Mouse (Mus musculus) lung, postnatal 0 days (tissue): ENCODE results near the gene Gm4353. TPM values are rescaled to one million over a fixed set of nuclear protein-coding genes. Genes with fewer than 3 reads are reported as not detected.
"Not testable (repeated sequence)": the region's sequence is repeated elsewhere in the genome, so short reads cannot be mapped to it uniquely, and the experiment has no call there.

Experiments used
- ATAC-seq: fragments of 200-750 bp; cut with Nextera tagmentation; 2 replicates; pipeline ENCODE4 v1.8.0; 2017; ENCODE audit warnings: moderate library complexity
- DNase-seq: peaks from one replicate; pipeline ENCODE4 v3.0.0-alpha.2; 2016; ENCODE audit warnings: low spot score
- H3K27ac ChIP-seq: fragments of 300-500 bp; sonication (generic); 2 replicates; pipeline ENCODE4 v1.5.1; 2014; ENCODE audit warnings: antibody characterized with exemption, mild to moderate bottlenecking, low read length, mixed read lengths
- H3K27me3 ChIP-seq: fragments of 300-500 bp; sonication (generic); replicated peaks from 2 replicates; pipeline ENCODE4 v1.6.1; 2014; ENCODE audit warnings: low read length, mixed read lengths; ENCODE audit not compliant: insufficient read depth
- H3K36me3 ChIP-seq: fragments of 300-500 bp; sonication (generic); 2 replicates; pipeline ENCODE4 v1.6.1; 2014; ENCODE audit warnings: low read length, mixed read lengths; ENCODE audit not compliant: insufficient read depth
- H3K4me1 ChIP-seq: fragments of 300-500 bp; sonication (generic); 2 replicates; pipeline ENCODE4 v1.6.1; 2014; ENCODE audit warnings: antibody characterized with exemption, low read depth, low read length, mixed read lengths; ENCODE audit not compliant: insufficient read depth
- H3K4me2 ChIP-seq: fragments of 300-500 bp; sonication (generic); replicated peaks from 2 replicates; pipeline ENCODE4 v1.6.1; 2014; ENCODE audit warnings: low read depth, mild to moderate bottlenecking, low read length, moderate library complexity, mixed read lengths
- H3K4me3 ChIP-seq: fragments of 300-500 bp; sonication (generic); 2 replicates; pipeline ENCODE4 v1.5.1; 2014; ENCODE audit warnings: low read depth, low read length
- H3K9ac ChIP-seq: fragments of 300-500 bp; sonication (generic); replicated peaks from 2 replicates; pipeline ENCODE4 v1.6.1; 2014; ENCODE audit warnings: low read depth, mild to moderate bottlenecking
- H3K9me3 ChIP-seq: fragments of 300-500 bp; sonication (generic); 2 replicates; pipeline ENCODE4 v1.6.1; 2016; ENCODE audit warnings: low read length, mixed read lengths
- CTCF ChIP-seq: IDR thresholded peaks from 2 replicates; pipeline ENCODE4 v1.5.1; 2016; ENCODE audit warnings: antibody characterized with exemption, mild to moderate bottlenecking
- EP300 ChIP-seq: IDR thresholded peaks from 2 replicates; pipeline ENCODE4 v1.6.1; 2016; ENCODE audit warnings: antibody characterized with exemption, mild to moderate bottlenecking, control low read depth
- WGBS: fragments of 180-500 bp; shearing (Covaris S2); extraction: QIAGEN DNeasy Blood & Tissue Kit; methylation state at CpG from one replicate; pipeline ENCODE4 v1.1.7; 2014; 5-methylcytosine and 5-hydroxymethylcytosine counted together
- polyA plus RNA-seq: library from polyadenylated mRNA; unstranded; fragments of >200 nt; fragmentation: Nextera tagmentation; extraction: Ambion mirVana; gene quantifications from 2 replicates; pipeline ENCODE4 v1.2.1, GENCODE M21; 2015

Gm4353 gene
- polyA plus RNA-seq: 0.10 and 0.85 TPM in 2 replicates

- not testable (repeated sequence) for H3K4me2 ChIP-seq, H3K4me3 ChIP-seq, H3K36me3 ChIP-seq, H3K9ac ChIP-seq, DNase-seq, H3K27ac ChIP-seq, ATAC-seq, H3K9me3 ChIP-seq, H3K27me3 ChIP-seq, H3K4me1 ChIP-seq
- 96% methylated on average over 11 of the region's 11 CpGs for WGBS
These were observed at the start of gene Gm4353 for GRCm38 (mm10) chr7:116084366-116084765. Gene Gm4353, minus strand, starts transcription at chr7:116084635.

GRCm38 (mm10) chr7:116132078-116132477, 47.6 kb upstream of the Gm4353 start:
- H3K4me2 ChIP-seq: no peak overlapping the region
- H3K9me3 ChIP-seq: no peaks in the 10 kb centered on the region
- ATAC-seq (peak; percentile 27), DNase-seq (peak; percentile 80)
- peak; percentile 94 for TF ChIP-seq CTCF
- no peak for TF ChIP-seq EP300
- H3K36me3 ChIP-seq: no peaks in the 10 kb centered on the region
- WGBS: 9% methylated on average over 5 of the region's 5 CpGs
- no peak overlapping the region for H3K27ac ChIP-seq
- H3K4me1 ChIP-seq: no peaks in the 10 kb centered on the region
- H3K4me3 ChIP-seq: no peak overlapping the region
- no peak overlapping the region for H3K9ac ChIP-seq
- H3K27me3 ChIP-seq: no peaks in the 10 kb centered on the region

- DNase-seq (peak; percentile 34), ATAC-seq (no peak)
- no peak overlapping the region for H3K27ac ChIP-seq
These were observed 47.0 kb upstream of the Gm4353 start for GRCm38 (mm10) chr7:116131390-116131789.

DNA sequence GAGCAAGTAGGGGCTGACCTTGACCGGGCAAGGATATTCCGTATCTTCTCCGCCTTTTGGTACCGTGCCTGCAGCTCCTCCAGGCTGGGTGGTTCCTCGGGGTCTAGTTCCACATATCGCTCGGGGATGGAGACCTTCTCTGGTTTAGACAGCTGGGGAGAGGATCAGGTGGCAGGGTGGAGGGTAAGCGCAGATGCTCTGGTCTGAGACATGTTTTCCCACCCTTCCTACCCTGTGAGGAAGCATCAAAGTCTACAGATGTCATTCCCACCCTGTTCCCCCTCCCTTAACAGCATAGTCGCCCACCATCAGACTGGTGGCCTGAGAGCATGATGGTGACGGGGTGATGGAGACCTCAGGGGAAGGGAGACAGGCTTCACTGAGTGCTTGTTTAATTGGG, 44.9 kb upstream of the Gm4353 start:
- no peak overlapping the region for H3K4me3 ChIP-seq
- H3K27ac ChIP-seq: no peak overlapping the region

More at GRCm38 (mm10) chr7:116131390-116131789, 47.0 kb upstream of the Gm4353 start:
- WGBS: 21% methylated on average over 4 of the region's 4 CpGs
- Histone ChIP-seq H3K9me3 (no peaks in the 10 kb centered on the region), H3K4me1 (no peaks in the 10 kb centered on the region), H3K9ac (no peak overlapping the region), H3K27me3 (no peaks in the 10 kb centered on the region), H3K4me3 (no peak overlapping the region), H3K4me2 (no peak overlapping the region), H3K36me3 (no peaks in the 10 kb centered on the region)
- TF ChIP-seq EP300 (no peak), CTCF (peak; percentile 40; the same call in 1 of the 2 replicates)

GRCm38 (mm10) chr7:116128286-116128685, 43.9 kb upstream of the Gm4353 start:
- TF ChIP-seq CTCF (no peak), EP300 (no peak)
- no peak for ATAC-seq
- no peak for DNase-seq
- no peaks in the 10 kb centered on the region for H3K9me3 ChIP-seq
- no peaks in the 10 kb centered on the region for H3K4me1 ChIP-seq
- WGBS: 89% methylated on average over 8 of the region's 8 CpGs
- H3K36me3 ChIP-seq: no peaks in the 10 kb centered on the region
- no peaks in the 10 kb centered on the region for H3K27me3 ChIP-seq
- no peak overlapping the region for H3K4me2 ChIP-seq
- no peak overlapping the region for H3K27ac ChIP-seq
- H3K4me3 ChIP-seq: no peak overlapping the region
- no peak overlapping the region for H3K9ac ChIP-seq

More for the DNA sequence above, 44.9 kb upstream of the Gm4353 start:
- no peaks in the 10 kb centered on the region for H3K4me1 ChIP-seq
- TF ChIP-seq EP300 (no peak), CTCF (no peak)
- DNase-seq (no peak), ATAC-seq (no peak)
- H3K9ac ChIP-seq: no peak overlapping the region
- H3K4me2 ChIP-seq: no peak overlapping the region
- no peaks in the 10 kb centered on the region for H3K9me3 ChIP-seq
- H3K27me3 ChIP-seq: no peaks in the 10 kb centered on the region
- H3K36me3 ChIP-seq: no peaks in the 10 kb centered on the region
- 89% methylated on average over 10 of the region's 10 CpGs for WGBS

- Histone ChIP-seq H3K27ac (no peak overlapping the region), H3K4me2 (no peak overlapping the region), H3K9me3 (no peaks in the 10 kb centered on the region), H3K27me3 (no peaks in the 10 kb centered on the region), H3K36me3 (no peaks in the 10 kb centered on the region), H3K9ac (no peak overlapping the region), H3K4me3 (no peak overlapping the region), H3K4me1 (no peaks in the 10 kb centered on the region)
- ATAC-seq (no peak), DNase-seq (no peak)
- 68% methylated on average over 2 of the region's 2 CpGs for WGBS
- TF ChIP-seq CTCF (no peak), EP300 (no peak)
These were observed 42.6 kb upstream of the Gm4353 start for GRCm38 (mm10) chr7:116127052-116127451.

DNA sequence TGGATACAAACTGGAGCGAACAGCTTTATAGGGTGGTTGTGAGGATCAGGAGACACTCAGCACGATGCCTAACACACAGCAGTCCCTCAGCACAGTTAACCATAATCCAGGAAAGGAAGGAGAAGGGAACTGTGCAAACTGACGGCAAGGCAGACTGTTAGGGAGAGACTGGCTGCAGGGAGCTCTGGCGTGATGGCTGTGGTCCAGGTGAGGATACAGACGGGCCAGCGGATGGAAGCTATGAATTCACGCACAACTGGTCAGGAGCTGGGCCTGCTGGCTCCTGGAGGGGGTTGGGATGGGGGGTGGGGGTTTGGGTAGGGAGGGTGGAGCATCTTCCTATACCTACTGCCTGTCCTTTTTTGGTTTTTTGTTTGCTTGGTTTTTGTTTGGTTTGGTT, 41.2 kb upstream of the Gm4353 start:
- ATAC-seq: no peak
- H3K36me3 ChIP-seq: no peaks in the 10 kb centered on the region
- 77% methylated on average over 7 of the region's 7 CpGs for WGBS

More for the DNA sequence above, 41.2 kb upstream of the Gm4353 start:
- Histone ChIP-seq H3K27ac (no peak overlapping the region), H3K9me3 (no peaks in the 10 kb centered on the region), H3K4me2 (no peak overlapping the region), H3K9ac (no peak overlapping the region), H3K27me3 (no peaks in the 10 kb centered on the region), H3K4me1 (no peaks in the 10 kb centered on the region), H3K4me3 (no peak overlapping the region)
- TF ChIP-seq CTCF (no peak), EP300 (no peak)
- DNase-seq: no peak
